Mouse (Mus musculus) spleen, adult 18-20 months (tissue): ENCODE measurements around the gene Arhgap15.

Experiments used
- DNase-seq, 2 experiments: peaks; one replicate each; pipeline ENCODE4 v3.0.0; 2022; ENCODE audit warnings: mixed read lengths in 2 of 2

Gene Arhgap15

DNA sequence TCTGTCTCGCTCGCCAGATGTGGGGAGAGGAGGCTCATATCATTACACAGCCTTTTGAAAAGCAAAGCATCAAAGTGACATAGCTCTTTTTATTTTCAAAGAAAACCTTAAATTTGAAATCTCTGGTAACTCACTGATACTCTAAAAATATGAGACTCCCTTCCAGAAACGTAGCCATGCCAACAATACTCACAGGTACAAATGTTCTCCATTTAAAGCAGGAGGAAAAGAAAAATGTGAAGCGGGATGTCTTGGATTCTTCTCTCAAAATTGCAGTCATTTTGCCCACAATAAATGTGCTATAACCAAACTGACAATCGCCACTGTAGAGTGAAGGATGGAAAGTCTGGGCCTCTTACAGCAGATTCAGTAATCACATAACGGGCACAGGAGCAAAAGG, 635.9 kb downstream of the Arhgap15 start:
- no peak for DNase-seq

DNA sequence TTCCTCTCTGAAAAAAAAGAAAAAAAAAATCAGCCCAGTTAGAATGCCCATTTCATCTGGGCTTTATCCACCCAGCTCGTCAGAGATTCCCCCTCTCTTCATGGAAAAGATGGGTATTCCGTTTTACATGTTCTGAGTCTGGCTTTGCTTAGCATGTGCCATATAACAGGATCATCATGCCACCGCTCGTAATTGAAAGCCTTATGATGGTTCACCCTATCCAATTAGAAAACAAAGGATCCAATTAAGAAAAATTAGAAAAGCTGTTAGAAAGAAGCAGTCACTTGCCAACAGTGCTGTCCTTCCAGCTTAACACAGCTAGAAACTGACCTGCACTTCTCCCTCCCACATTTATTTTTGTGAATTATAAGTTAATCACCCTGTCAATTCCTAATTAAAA, 640.9 kb downstream of the Arhgap15 start:
- DNase-seq, result no peak

DNA sequence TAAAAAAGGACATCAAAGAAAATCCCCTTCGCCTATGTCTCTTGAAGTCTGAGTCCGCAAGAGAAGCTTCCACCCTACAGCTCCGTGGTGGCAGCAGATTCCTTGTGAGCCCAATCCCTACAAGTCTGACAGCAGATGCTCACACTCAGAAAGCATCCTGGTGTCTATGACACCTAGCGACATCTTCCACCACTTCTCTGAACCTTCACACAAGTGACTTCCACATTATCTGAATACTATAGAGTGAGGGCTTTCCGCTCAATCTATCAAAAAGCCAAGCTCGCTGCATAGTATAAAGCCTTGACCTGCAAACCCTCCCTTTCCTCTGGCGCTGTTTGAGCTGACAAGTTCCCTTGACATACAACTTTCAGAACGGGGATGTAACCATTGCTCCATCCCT, 645.2 kb downstream of the Arhgap15 start:
- no peak for DNase-seq

DNA sequence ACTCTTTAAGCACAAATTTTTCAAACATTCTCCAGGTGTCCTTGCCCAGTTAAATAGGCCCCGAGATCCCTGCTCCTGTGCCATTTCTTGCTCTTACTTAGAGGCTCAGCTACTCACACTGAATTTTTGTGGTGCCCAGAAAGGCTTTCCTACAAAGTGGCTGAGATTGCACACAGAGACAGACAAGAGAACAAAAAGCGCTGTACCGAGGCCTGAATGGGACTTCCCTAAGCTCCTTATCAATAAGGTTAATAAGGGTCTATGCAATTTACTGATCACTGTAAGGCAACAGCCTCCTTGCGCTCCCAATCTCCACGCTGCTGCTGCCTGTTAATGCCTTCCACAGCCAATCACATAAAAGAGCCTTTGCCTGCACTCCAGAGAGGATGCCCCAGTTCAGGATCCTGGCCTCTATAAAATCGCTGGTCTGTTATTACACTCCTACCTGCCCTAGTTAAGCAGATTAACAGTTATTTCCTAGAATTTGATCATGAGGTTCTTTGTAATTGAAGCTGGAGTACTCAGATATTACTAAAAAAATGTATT, 646.4 kb downstream of the Arhgap15 start:
- no peak for DNase-seq

DNA sequence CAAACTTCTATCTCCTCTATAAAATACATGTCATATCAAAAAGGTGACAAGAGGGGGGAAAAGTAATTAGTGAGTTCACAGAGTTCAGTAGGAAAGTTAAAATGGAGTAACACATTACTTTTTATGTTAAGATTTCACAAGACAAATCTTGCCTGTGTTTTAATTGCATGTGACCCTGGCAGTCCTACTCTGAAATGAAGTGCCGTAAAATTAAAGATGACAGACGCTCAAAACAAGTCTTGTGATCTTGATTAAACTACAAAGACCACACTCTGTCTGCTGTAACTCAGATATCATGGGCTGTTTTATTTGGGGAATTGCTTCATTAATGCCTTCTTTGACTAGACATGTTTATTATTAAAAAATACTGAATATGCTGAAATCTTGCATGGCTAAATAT, 647.0 kb downstream of the Arhgap15 start:
- DNase-seq, result no peak

DNA sequence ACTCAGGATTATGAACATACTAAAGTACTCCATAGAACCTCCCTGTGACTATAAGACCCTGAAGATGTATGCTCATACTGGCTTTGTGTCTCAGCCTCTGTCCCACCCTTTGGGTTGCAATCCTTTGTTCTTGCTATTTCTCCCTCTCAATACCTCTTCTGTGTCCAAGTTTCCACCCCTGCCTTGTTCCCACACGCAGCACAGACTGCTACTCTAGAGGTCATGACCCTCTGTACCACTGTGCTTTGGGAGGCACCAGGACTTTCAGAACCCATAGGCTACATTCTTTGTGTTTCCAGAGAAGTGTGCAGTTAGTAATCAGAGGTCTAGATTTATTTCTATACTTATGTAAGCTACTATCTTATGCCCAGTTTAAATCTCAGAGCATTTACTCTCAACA, 648.6 kb downstream of the Arhgap15 start:
- DNase-seq, result no peak

DNA sequence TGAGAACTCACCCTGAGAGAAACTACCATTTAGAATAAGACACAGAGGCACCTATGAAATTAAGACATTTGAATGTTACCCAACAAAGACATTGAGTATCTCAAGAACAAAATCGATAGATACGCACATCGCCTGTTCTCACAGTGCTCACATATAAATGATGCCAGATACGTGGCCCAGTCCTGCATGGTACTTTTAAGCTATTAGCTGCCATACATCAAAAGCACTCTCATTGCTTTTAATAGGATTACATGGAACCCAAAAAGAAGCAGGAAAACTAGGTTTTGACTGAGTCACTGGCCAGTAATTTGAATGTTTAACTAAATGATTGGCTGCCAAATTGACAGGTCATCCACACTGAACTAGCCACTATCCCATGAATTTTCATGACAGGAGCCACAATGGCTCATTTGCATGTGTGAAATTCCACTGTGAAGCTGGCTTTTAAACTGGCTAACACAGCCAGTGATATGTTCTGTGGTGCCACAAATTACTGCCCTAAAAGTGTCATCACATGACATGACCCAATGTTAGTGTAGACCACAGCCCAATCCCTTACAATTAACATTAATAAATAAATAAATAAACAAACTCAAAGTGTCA, 649.2 kb downstream of the Arhgap15 start:
- DNase-seq, result no peak

DNA sequence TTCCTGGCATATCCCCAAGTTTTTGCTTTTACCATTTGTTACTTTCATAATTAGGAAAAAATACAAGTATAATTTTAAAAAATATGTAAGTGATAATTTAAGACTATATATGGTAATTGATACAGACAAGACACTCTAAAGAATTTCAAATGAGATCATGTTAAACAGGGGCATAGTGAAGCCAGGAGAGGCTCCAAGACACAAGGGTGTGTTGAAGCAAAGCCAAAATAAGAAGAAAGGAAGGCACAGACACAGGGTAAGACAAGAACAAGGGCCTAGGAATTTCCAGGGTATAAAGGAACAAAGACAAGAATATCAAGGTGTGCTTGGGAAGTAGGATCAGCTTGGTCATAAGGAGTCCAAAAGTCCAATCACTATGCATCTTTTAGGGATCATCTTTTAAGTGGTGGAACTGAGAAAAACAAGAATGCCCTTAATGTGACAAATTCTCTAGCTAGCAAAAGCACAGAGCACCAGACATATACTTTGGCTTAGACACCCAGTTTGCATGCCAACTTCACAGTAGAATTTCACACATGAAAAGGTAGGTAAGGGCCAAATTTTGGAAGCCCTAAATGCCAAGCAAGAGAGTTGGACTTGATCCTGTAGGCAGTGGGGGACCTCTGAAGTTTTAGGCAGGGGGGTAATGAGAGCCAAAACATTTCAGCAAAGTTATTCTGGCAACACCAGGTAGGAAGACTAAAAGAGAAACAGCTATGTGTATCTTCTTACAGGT, 650.7 kb downstream of the Arhgap15 start:
- no peak for DNase-seq

DNA sequence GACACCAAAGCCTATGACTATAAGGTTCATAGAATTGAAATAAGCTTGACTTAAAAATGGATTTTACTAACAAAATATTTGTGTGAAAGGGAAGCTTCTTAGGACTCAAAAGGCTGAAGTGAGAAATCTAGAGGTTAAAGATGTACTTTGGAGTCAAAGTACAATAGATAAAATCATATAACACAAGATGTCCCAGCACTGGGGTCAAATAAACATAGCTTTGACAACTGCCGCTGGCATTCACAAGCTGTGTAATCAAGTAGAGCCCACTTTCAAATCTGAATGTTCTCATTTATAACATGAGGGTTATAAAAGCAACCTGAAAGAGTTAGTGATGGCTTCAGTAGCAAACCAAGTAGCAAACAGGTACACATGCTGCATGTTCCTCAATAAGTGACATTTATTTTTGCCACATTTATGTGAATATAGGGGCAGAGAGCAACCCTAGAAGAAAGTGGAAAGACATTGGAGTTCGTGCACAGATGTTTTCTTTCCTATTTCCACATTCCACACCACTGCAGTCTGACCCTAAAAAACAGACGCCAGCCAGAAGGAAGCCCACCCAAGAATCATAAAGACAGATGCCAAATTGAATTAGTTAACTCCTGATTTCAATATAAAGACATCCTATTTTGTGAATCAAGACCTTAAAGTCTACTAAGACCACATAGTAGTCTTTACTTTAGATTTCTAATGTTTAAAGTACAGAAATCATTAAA, 653.2 kb downstream of the Arhgap15 start:
- DNase-seq, result no peak

DNA sequence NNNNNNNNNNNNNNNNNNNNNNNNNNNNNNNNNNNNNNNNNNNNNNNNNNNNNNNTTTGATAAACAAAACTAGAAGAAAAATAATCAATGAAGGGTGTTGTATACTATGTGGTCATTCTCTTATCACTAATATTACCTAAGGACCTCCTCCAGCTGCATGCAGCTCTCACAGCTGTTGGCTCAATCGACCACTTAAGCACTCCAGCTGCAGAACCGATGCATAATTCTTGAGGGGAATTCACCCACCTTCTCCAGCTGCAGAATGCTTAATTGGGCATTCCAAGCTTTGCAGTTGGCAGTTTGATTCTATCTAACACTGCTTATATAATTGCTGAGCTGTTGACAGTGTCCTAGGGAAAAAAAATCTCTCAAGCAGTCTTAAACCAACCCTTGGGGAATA, 663.0 kb downstream of the Arhgap15 start:
- no peak for DNase-seq

DNA sequence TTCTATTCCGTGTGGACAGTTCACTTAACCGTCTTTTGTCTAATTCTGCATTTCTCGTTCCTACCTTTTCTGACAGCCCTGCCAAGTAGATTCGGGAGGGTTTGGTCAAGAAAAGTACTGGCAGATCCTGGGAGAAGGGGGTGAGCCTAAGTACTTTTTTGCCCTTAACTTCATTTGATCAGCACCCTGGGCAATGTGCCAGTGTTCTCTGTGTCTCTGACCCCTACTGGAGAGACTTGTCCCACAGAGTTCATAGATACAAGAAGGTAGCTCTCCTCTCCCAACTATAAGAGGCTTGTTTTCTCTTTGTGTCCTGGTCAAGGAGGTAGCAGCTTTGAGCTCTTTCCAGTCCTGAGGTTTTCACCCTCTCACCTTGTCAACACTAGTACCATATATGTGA, 667.7 kb downstream of the Arhgap15 start:
- DNase-seq, result no peak

DNA sequence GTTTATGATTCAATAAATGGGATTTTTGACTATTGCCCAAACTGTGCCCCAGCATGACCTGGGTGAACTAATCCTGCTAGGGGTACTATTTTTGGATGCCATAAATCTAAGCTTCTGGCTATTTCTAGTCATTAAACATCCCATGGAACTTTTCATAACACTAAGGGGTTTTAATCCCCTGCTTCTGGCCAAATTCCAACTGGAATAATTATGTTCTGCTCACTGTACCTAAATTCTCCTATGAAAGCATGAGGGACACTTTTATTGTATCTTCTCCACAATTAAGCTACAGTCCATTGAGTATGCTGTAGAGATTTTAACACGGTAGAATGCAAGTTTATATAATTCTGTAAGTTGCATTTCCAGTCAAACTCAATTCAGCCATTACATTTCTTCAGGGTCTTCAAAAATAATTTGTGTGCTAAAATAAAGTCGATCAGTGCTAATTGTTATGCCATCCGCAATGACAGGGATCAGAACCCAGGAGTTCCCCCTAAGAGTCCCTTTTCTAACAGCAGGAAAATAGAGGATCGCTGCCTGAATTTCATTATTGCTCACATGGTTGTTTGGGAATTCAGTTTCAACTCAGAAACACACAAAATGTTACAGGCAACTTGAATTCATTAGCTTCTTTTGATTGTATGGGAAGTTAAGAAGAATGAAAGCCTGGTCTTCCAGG, 671.1 kb downstream of the Arhgap15 start:
- DNase-seq, result no peak

DNA sequence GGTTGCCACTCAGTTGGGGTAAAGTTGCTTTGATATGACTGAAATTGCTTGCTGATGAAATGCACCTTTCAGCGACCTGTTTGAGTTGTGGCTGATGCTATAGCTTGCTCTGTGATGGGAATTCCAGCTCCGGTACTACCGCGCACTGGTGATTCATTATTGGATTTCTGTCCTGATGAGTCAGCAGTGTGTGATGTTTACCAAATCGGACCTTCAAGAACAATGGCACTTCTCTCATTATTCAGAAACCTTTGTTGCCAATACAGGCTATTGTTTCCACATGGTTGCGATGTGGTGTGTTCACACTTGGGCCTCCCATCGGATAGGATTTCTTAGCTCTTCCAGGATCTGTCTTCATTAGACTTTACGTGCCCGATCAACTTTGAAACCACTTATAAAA, 681.9 kb downstream of the Arhgap15 start:
- no peak for DNase-seq

DNA sequence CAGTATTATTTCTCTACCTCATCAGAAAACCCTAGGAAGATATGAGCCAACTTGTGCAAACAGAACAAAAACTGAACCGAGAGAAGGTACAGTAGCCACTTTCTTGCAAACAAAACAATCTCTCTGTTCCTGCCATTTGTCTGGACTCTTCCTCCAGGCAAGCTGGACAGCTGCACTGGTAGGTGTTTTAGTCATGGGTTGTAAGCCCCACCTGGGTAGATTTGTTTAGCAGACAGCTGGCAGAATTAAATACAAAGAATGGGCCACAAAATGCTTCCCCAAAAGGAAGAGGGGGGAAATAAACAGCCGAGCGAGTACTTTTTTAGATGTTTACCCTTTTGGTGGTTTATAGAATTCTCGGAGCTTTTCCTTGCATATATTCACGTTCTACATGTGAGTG, 688.0 kb downstream of the Arhgap15 start:
- no peak for DNase-seq

DNA sequence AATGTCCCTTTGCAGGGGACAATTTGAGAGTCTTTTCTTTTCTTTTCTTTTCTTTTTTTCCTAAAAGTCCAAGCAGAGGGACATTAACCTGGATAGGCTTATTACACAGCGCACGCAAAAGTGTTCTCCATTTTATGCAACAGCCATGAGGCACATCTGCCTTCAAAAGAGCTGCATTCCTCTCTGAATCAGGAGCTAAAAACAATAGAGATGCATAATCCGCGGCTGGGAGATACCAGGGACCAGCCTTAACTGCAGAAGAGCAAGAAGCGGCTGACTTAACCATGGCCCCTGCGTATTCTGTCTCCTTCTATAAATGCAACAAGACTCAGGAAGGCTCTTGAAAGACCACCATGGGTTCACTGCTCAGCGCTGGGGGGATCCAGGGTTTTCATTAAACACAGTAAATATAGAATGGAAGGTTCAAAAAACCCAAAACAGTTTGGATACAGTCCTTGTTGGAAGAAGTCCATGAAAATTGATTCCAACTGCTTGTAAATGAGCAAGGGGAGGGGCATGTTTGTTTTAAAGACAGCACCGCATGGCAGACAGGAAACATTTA, 689.0 kb downstream of the Arhgap15 start:
- DNase-seq, result no peak

DNA sequence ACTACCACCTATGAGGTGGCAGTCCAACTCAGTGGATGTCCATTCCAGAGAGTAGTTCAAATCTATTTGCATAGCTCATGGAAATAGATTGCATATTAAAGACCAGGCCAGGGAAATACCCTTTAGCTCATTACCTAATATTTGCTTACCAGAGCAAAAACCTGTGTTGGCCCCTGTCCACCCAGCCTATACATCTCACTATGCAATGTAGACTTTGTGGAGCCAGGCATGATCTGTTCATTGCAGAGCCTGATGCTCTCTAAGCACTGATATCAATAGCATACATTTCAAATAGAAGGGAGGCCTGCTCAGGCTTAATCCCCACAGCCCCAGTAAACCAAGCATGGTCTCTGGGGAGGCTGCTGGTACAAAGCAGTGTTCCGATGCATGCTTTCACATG, 689.4 kb downstream of the Arhgap15 start:
- DNase-seq, result no peak

DNA sequence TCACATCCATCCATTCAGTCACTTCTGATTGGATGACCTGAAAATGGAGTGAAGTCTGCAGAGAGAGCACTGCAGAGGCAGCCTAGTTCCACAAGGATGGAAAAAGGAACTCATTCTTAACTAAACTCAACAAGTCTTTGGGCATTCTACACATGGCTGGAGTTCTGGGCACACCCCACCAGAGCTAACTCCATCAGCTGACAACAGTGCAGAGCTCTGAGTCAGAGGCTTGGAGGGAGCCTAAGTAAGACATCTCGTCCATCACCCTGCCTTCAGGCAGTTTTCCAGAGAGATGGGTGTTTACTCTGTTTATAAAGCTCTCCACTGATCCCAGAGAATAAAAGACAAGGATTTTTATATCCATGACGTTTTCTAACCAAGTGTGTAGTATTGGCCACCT, 696.3 kb downstream of the Arhgap15 start:
- no peak for DNase-seq
